Mouse (Mus musculus): ENCODE measurements around the gene Glrx3. TPM values are rescaled to one million over a fixed set of nuclear protein-coding genes. Genes with fewer than 3 reads are reported as not detected.
"Not testable (repeated sequence)": the region's sequence is repeated elsewhere in the genome, so short reads cannot be mapped to it uniquely, and the experiment has no call there.

Glrx3 gene
- polyA plus RNA-seq, 1 experiment, result 122 TPM

- peak overlapping the region; percentile 41; the same call in 1 of the 2 replicates for H3K27ac ChIP-seq (ENCODE audit: insufficient read depth, low read length)
- WGBS, result 2% methylated on average over 7 of the region's 7 CpGs
- H3K4me3 ChIP-seq (replicated peaks; ENCODE audit: insufficient read depth, low read depth, low read length), result peak overlapping the region; percentile 92
- TF ChIP-seq POLR2A (IDR thresholded peaks at IDR 0.05; ENCODE audit: borderline replicate concordance, insufficient read depth, low read length) (no peak), CTCF (IDR thresholded peaks at IDR 0.05; ENCODE audit: borderline replicate concordance, insufficient read depth, low read depth, low read length) (no peak)
- peak in 1 of 2 experiments; percentile 46 for DNase-seq
- no peaks in the 10 kb centered on the region for H3K27me3 ChIP-seq (ENCODE audit: control insufficient read depth, insufficient read depth, low read length)
- H3K4me1 ChIP-seq (ENCODE audit: control insufficient read depth, insufficient read depth, low read length), result peaks cover 5% of the 10 kb centered on the region
Measured at GRCm38 (mm10) chr7:137438179-137438550, 751 bp downstream of the Glrx3 start.

DNA sequence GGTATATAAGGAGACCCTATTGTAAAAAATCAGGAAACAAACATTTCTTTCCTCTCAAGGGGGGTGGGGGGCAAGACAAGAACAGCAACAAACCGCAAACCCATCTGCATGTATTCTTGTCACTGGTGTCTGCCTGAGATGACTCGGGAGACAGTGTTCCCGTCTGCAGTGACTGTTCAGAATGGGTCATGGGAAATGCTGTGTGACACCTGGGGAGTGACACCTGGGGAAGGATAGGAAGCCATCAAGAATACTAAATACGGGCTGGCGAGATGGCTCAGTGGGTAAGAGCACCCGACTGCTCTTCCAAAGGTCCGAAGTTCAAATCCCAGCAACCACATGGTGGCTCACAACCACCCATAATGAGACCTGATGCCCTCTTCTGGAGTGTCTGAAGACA, 1.5 kb downstream of the Glrx3 start:
- H3K27ac ChIP-seq (ENCODE audit: insufficient read depth, low read length); DNase-seq; H3K27me3 ChIP-seq (ENCODE audit: control insufficient read depth, insufficient read depth, low read length); H3K4me1 ChIP-seq (ENCODE audit: control insufficient read depth, insufficient read depth, low read length): not testable (repeated sequence)
- peak overlapping the region; percentile 45 for H3K4me3 ChIP-seq (replicated peaks; ENCODE audit: insufficient read depth, low read depth, low read length)
- WGBS, result 49% methylated on average over 7 of the region's 7 CpGs

DNA sequence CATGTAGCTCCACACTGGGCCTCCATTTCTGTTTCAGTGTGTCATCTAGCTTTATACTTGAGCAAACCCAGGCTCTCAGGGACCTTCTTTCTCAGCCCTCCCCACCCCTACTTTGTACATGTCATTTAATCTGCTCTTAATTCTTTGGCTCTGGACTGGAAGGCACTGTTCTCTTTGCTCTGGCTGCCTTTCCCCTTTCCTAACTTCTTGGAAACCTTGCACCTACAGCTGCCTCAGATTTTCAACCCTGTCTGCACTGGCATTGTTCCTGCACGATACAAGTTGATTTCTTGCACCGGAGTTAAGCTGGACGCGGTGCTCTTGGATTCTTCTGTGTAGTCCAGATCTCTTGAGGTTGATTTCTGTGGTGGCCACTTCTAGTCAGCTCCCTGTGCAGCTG, 5.5 kb downstream of the Glrx3 start:
- no peak for DNase-seq
- Histone ChIP-seq H3K4me1 (ENCODE audit: control insufficient read depth, insufficient read depth, low read length) (peaks cover 5% of the 10 kb centered on the region), H3K27ac (ENCODE audit: insufficient read depth, low read length) (no peak overlapping the region), H3K4me3 (replicated peaks; ENCODE audit: insufficient read depth, low read depth, low read length) (no peak overlapping the region), H3K27me3 (ENCODE audit: control insufficient read depth, insufficient read depth, low read length) (no peaks in the 10 kb centered on the region)
- TF ChIP-seq POLR2A (IDR thresholded peaks at IDR 0.05; ENCODE audit: borderline replicate concordance, insufficient read depth, low read length) (no peak), CTCF (IDR thresholded peaks at IDR 0.05; ENCODE audit: borderline replicate concordance, insufficient read depth, low read depth, low read length) (no peak)
- WGBS, result 43% methylated on average over 4 of the region's 4 CpGs

DNA sequence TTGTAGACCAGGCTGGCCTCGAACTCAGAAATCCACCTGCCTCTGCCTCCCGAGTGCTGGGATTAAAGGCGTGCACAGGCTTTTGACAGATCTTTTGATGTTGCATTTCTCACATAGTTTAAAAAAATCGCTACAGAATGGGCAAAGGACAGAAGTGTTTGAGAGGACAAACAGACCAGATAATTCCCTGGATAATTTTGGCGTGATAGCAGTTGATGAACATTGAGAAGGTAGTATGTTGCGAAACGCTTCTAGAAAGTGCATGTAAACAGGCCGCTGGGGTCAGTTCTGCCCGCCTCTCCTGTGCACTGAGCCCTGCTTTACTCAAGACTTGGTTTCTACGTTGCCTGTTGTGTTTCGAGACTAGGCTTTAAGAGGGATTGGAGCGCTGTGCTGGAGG, 7.9 kb downstream of the Glrx3 start:
- Histone ChIP-seq H3K4me3 (replicated peaks; ENCODE audit: insufficient read depth, low read depth, low read length) (no peak overlapping the region), H3K27ac (ENCODE audit: insufficient read depth, low read length) (no peak overlapping the region), H3K4me1 (ENCODE audit: control insufficient read depth, insufficient read depth, low read length) (no peaks in the 10 kb centered on the region; the same call in none of the 2 replicates), H3K27me3 (ENCODE audit: control insufficient read depth, insufficient read depth, low read length) (no peaks in the 10 kb centered on the region)
- DNase-seq, result no peak
- TF ChIP-seq POLR2A (IDR thresholded peaks at IDR 0.05; ENCODE audit: borderline replicate concordance, insufficient read depth, low read length) (no peak), CTCF (IDR thresholded peaks at IDR 0.05; ENCODE audit: borderline replicate concordance, insufficient read depth, low read depth, low read length) (no peak)
- 95% methylated on average over 12 of the region's 12 CpGs for WGBS

DNA sequence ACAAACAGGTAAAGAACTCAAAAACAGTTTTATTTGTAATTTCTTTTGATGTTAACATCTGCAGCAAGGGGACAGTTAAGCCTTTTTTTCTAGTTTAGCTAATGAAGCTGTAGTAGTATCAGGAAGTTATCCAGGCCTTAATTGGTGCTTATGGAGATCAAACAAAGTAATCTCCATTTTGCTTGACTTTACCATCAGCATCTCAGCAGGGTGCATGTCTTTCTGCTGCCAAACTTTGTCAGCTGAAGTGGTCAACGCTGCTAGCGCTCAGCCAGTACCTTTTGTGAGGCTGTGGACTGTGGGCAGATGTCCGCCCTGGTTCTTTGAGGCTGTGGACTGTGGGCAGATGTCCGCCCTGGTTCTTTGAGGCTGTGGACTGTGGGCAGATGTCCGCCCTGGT, 24.0 kb downstream of the Glrx3 start:
- Histone ChIP-seq H3K27ac (ENCODE audit: insufficient read depth, low read length) (no peak overlapping the region), H3K4me1 (ENCODE audit: control insufficient read depth, insufficient read depth, low read length) (no peaks in the 10 kb centered on the region), H3K4me3 (replicated peaks; ENCODE audit: insufficient read depth, low read depth, low read length) (no peak overlapping the region), H3K27me3 (ENCODE audit: control insufficient read depth, insufficient read depth, low read length) (no peaks in the 10 kb centered on the region)
- WGBS, result 35% methylated on average over 5 of the region's 5 CpGs
- no peak for DNase-seq
- no peak for TF ChIP-seq POLR2A (IDR thresholded peaks at IDR 0.05; ENCODE audit: borderline replicate concordance, insufficient read depth, low read length)
- TF ChIP-seq CTCF (IDR thresholded peaks at IDR 0.05; ENCODE audit: borderline replicate concordance, insufficient read depth, low read depth, low read length), result no peak

- 71% methylated on average over 4 of the region's 4 CpGs for WGBS
Measured at GRCm38 (mm10) chr7:137468174-137468573, 30.8 kb downstream of the Glrx3 start.

DNA sequence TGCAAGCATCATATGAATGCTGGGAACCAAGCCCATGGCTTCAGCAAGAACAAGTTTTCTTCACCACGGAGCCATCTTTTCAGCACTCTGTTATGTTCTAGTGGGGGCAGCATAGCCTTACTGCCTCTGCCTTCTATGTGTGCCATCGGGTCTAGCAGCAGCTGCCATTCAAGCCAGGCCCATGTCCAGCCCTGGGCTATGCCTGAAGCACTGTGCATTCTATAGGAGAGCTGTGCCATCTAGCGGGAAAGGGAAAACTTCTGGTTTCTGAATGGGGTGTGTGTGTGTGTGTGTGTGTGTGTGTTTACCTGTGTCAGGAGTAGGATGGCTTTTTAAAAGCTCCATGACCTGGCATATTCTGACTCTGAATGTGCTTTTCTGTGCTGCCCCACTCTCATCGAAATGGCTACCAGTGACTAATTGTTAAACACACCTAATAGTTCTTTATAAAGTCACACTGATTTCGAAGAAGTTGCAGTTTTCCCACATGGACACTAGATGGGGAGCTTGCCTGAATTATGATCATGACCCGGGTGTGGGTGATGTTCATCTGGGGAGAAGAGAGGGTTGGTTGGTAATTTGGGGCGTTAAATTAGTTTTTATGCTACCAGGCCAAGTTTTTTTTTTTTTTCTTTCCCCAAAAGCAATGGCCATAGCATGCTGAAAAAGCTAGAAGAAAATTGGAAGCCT, 34.2 kb downstream of the Glrx3 start:
- no peak for DNase-seq
- WGBS, result 47% methylated on average over 7 of the region's 7 CpGs
- H3K27ac ChIP-seq (ENCODE audit: insufficient read depth, low read length), result no peak overlapping the region
- H3K27me3 ChIP-seq (ENCODE audit: control insufficient read depth, insufficient read depth, low read length), result no peaks in the 10 kb centered on the region
- no peak overlapping the region for H3K4me3 ChIP-seq (replicated peaks; ENCODE audit: insufficient read depth, low read depth, low read length)
- H3K4me1 ChIP-seq (ENCODE audit: control insufficient read depth, insufficient read depth, low read length), result no peaks in the 10 kb centered on the region
- TF ChIP-seq POLR2A (IDR thresholded peaks at IDR 0.05; ENCODE audit: borderline replicate concordance, insufficient read depth, low read length), result no peak
- TF ChIP-seq CTCF (IDR thresholded peaks at IDR 0.05; ENCODE audit: borderline replicate concordance, insufficient read depth, low read depth, low read length), result no peak

More at GRCm38 (mm10) chr7:137468174-137468573, 30.8 kb downstream of the Glrx3 start:
- H3K27me3 ChIP-seq (ENCODE audit: control insufficient read depth, insufficient read depth, low read length), result no peaks in the 10 kb centered on the region
- H3K27ac ChIP-seq (ENCODE audit: insufficient read depth, low read length), result no peak overlapping the region
- H3K4me1 ChIP-seq (ENCODE audit: control insufficient read depth, insufficient read depth, low read length), result no peaks in the 10 kb centered on the region
- TF ChIP-seq POLR2A (IDR thresholded peaks at IDR 0.05; ENCODE audit: borderline replicate concordance, insufficient read depth, low read length), result no peak
- TF ChIP-seq CTCF (IDR thresholded peaks at IDR 0.05; ENCODE audit: borderline replicate concordance, insufficient read depth, low read depth, low read length), result peak; percentile 56; the same call in 1 of the 2 replicates
- no peak for DNase-seq
- H3K4me3 ChIP-seq (replicated peaks; ENCODE audit: insufficient read depth, low read depth, low read length), result no peak overlapping the region

DNA sequence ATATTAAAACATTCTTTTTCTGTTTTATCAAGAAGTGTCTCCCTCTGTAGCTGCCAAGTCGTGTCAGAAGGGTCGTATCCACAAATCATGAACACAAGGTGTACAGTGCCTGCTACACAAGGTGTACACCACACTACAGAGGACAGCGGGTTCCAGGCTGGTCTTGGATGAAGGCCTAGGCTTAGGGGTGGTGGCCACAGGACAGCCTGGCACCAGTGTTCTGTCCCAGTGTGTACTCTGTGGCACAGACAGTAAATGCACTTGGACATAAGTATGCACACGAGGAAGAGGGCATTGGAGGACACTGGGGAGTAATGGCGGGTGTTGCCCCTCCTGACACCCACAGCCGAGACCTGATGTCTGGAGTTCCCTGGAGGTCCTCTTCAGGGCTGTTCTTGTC, 34.7 kb downstream of the Glrx3 start:
- 72% methylated on average over 6 of the region's 6 CpGs for WGBS

More for the DNA sequence above, 34.7 kb downstream of the Glrx3 start:
- Histone ChIP-seq H3K27me3 (ENCODE audit: control insufficient read depth, insufficient read depth, low read length) (no peaks in the 10 kb centered on the region), H3K4me1 (ENCODE audit: control insufficient read depth, insufficient read depth, low read length) (no peaks in the 10 kb centered on the region), H3K27ac (ENCODE audit: insufficient read depth, low read length) (no peak overlapping the region), H3K4me3 (replicated peaks; ENCODE audit: insufficient read depth, low read depth, low read length) (no peak overlapping the region)
- TF ChIP-seq CTCF (IDR thresholded peaks at IDR 0.05; ENCODE audit: borderline replicate concordance, insufficient read depth, low read depth, low read length), result no peak
- TF ChIP-seq POLR2A (IDR thresholded peaks at IDR 0.05; ENCODE audit: borderline replicate concordance, insufficient read depth, low read length), result no peak
- DNase-seq, result no peak
